In genomic region chr3:90079133-90079762, GRCm38 (mm10) we compare ENCODE assay signal across 8 mouse cellular contexts. TPM values are rescaled to one million over a fixed set of nuclear protein-coding genes. Genes with fewer than 3 reads are reported as not detected.
DNase-seq lines count a peak whose midpoint lies in the region; ATAC-seq and TF ChIP-seq lines count a peak whose summit lies in the region.

No protein-coding gene starts in this region.

- H3K36me3 ChIP-seq in kidney, embryonic 14.5 days (ENCODE audit: control insufficient read depth, insufficient read depth, low read length), result no peaks in the 10 kb centered on the region; the same call in 1 of the 2 replicates
- 0 out of 2 replicates have a peak, but pooled peaks cover 2% of the 10 kb centered on the region for H3K36me3 ChIP-seq in limb, embryonic 15.5 days

- WGBS in kidney, embryonic 14.5 days, result 0% methylated on average over 30 of the region's 33 CpGs
- WGBS in limb, embryonic 15.5 days, result under 1% methylated on average over 33 of the region's 33 CpGs

- H3K9me3 ChIP-seq in kidney, embryonic 14.5 days (ENCODE audit: control insufficient read depth, low read length), result no peaks in the 10 kb centered on the region
- no peaks in the 10 kb centered on the region for H3K9me3 ChIP-seq in limb, embryonic 15.5 days

- no peaks in the 10 kb centered on the region for H3K27me3 ChIP-seq in kidney, embryonic 14.5 days (ENCODE audit: control insufficient read depth, insufficient read depth, low read length)
- H3K27me3 ChIP-seq in limb, embryonic 15.5 days, result no peaks in the 10 kb centered on the region

- peak overlapping the region; percentile 90 for H3K4me3 ChIP-seq in bone marrow macrophage, adult 2 months (ENCODE audit: insufficient read depth, low read length)
- H3K4me3 ChIP-seq in embryonic fibroblast, embryonic 13.5 days (ENCODE audit: insufficient read depth, low read length), result peak overlapping the region; percentile 95
- peak overlapping the region; percentile 83 for H3K4me3 ChIP-seq in kidney, embryonic 14.5 days (ENCODE audit: low read length)
- peak overlapping the region; percentile 78 for H3K4me3 ChIP-seq in limb, embryonic 15.5 days

- no peak for TF ChIP-seq POLR2A in bone marrow macrophage, adult 2 months (IDR thresholded peaks at IDR 0.05; ENCODE audit: borderline replicate concordance, low read depth, low read length)
- TF ChIP-seq POLR2A in embryonic fibroblast, embryonic 13.5 days (IDR thresholded peaks at IDR 0.05; ENCODE audit: low read depth, low read length), result no peak; the same call in none of the 2 replicates

- H3K27ac ChIP-seq in bone marrow macrophage, adult 2 months (ENCODE audit: insufficient read depth, low read depth, low read length), result peak overlapping the region; percentile 98
- peak overlapping the region; percentile 97 for H3K27ac ChIP-seq in embryonic fibroblast, embryonic 13.5 days (ENCODE audit: insufficient read depth, low read length)
- peak overlapping the region; percentile 96 for H3K27ac ChIP-seq in kidney, embryonic 14.5 days (ENCODE audit: low read depth, low read length)
- H3K27ac ChIP-seq in limb, embryonic 15.5 days, result peak overlapping the region; percentile 99

- H3K9ac ChIP-seq in kidney, embryonic 14.5 days (ENCODE audit: low read depth, low read length), result peak overlapping the region; percentile 83
- peak overlapping the region; percentile 84 for H3K9ac ChIP-seq in limb, embryonic 15.5 days

- peak overlapping the region; percentile 49 for H3K4me2 ChIP-seq in kidney, embryonic 14.5 days (replicated peaks; ENCODE audit: low read depth, low read length)
- H3K4me2 ChIP-seq in limb, embryonic 15.5 days, result peak overlapping the region; percentile 70

- H3K4me1 ChIP-seq in bone marrow macrophage, adult 2 months (ENCODE audit: control insufficient read depth, insufficient read depth, low read length), result peaks cover 19% of the 10 kb centered on the region
- H3K4me1 ChIP-seq in embryonic fibroblast, embryonic 13.5 days (ENCODE audit: control insufficient read depth, insufficient read depth, low read length), result peaks cover 19% of the 10 kb centered on the region
- peaks cover 44% of the 10 kb centered on the region for H3K4me1 ChIP-seq in kidney, embryonic 14.5 days (ENCODE audit: control insufficient read depth, insufficient read depth, low read length)
- H3K4me1 ChIP-seq in limb, embryonic 15.5 days, result peaks cover 41% of the 10 kb centered on the region

- ATAC-seq in kidney, embryonic 14.5 days (ENCODE audit: low FRiP score, low TSS enrichment), result peak; percentile 96
- peak; percentile 96 for ATAC-seq in limb, embryonic 15.5 days (ENCODE audit: insufficient number of reproducible peaks, low FRiP score, low TSS enrichment, low read depth)

- peak; percentile 98 for DNase-seq in A20 (ENCODE audit: low read depth, low spot score)
- peak; percentile 97 for DNase-seq in heart, adult 9 months (ENCODE audit: low spot score in 2 of 2)
- peak; percentile 90 to 94 for DNase-seq in monocyte, adult 2 months (ENCODE audit: low read depth in 1 of 2, low spot score in 2 of 2)
- DNase-seq in spleen, postnatal 36 days (ENCODE audit: low spot score in 2 of 2), result peak; percentile 96 to 97

- TF ChIP-seq CTCF in bone marrow macrophage, adult 2 months (IDR thresholded peaks at IDR 0.05; ENCODE audit: low read depth, low read length), result no peak
- no peak for TF ChIP-seq CTCF in embryonic fibroblast, embryonic 13.5 days (IDR thresholded peaks at IDR 0.05; ENCODE audit: borderline replicate concordance, insufficient read depth, low read length)

RNA-seq across cellular contexts. Expression of gene Tpm3, which starts 6.8 kb away (rescaled TPM):
- polyA plus RNA-seq in bone marrow macrophage, adult 2 months (2012; ENCODE audit: insufficient read depth, insufficient read length, missing spikeins), result 739 and 786 TPM in 2 replicates
- polyA plus RNA-seq in embryonic fibroblast, embryonic 13.5 days (2011; ENCODE audit: insufficient read length, low read depth, missing spikeins), result 498 and 523 TPM in 2 replicates
- 515 and 579 TPM in 2 replicates for polyA plus RNA-seq in kidney, embryonic 14.5 days (2014; fragmentation: Nextera tagmentation; extraction: Ambion mirVana)
- polyA plus RNA-seq in limb, embryonic 15.5 days (2015; fragmentation: Nextera tagmentation; extraction: Ambion mirVana), result 474 and 545 TPM in 2 replicates

RNA-seq across cellular contexts. Expression of gene Nup210l, which starts 24.7 kb away (rescaled TPM):
- polyA plus RNA-seq in bone marrow macrophage, adult 2 months (2012; ENCODE audit: insufficient read depth, insufficient read length, missing spikeins), result 0.28 and 0.69 TPM in 2 replicates
- 0.86 and 0.99 TPM in 2 replicates for polyA plus RNA-seq in embryonic fibroblast, embryonic 13.5 days (2011; ENCODE audit: insufficient read length, low read depth, missing spikeins)
- 0.47 and 0.76 TPM in 2 replicates for polyA plus RNA-seq in kidney, embryonic 14.5 days (2014; fragmentation: Nextera tagmentation; extraction: Ambion mirVana)
- polyA plus RNA-seq in limb, embryonic 15.5 days (2015; fragmentation: Nextera tagmentation; extraction: Ambion mirVana), result 0.28 and 0.30 TPM in 2 replicates

RNA-seq across cellular contexts. Expression of gene Ubap2l, which starts 26.8 kb away (rescaled TPM):
- 200 and 228 TPM in 2 replicates for polyA plus RNA-seq in bone marrow macrophage, adult 2 months (2012; ENCODE audit: insufficient read depth, insufficient read length, missing spikeins)
- 241 and 256 TPM in 2 replicates for polyA plus RNA-seq in embryonic fibroblast, embryonic 13.5 days (2011; ENCODE audit: insufficient read length, low read depth, missing spikeins)
- 201 and 264 TPM in 2 replicates for polyA plus RNA-seq in kidney, embryonic 14.5 days (2014; fragmentation: Nextera tagmentation; extraction: Ambion mirVana)
- 172 and 174 TPM in 2 replicates for polyA plus RNA-seq in limb, embryonic 15.5 days (2015; fragmentation: Nextera tagmentation; extraction: Ambion mirVana)

RNA-seq across cellular contexts. Expression of gene 4933434E20Rik, which starts 27.8 kb away (rescaled TPM):
- 84.4 and 85.5 TPM in 2 replicates for polyA plus RNA-seq in bone marrow macrophage, adult 2 months (2012; ENCODE audit: insufficient read depth, insufficient read length, missing spikeins)
- 110 and 114 TPM in 2 replicates for polyA plus RNA-seq in embryonic fibroblast, embryonic 13.5 days (2011; ENCODE audit: insufficient read length, low read depth, missing spikeins)
- 173 and 196 TPM in 2 replicates for polyA plus RNA-seq in kidney, embryonic 14.5 days (2014; fragmentation: Nextera tagmentation; extraction: Ambion mirVana)
- 126 and 140 TPM in 2 replicates for polyA plus RNA-seq in limb, embryonic 15.5 days (2015; fragmentation: Nextera tagmentation; extraction: Ambion mirVana)

Comparison
In these comparisons a context has a peak if more than half of its experiments do, and no peak if none do; other contexts are left out.
1. Peak in every context shown above with its lines: DNase-seq, ATAC-seq, H3K4me3 ChIP-seq and H3K27ac ChIP-seq.